Mouse (Mus musculus) CD4-positive, CD25-positive, alpha-beta regulatory T cell, adult 9 weeks (primary cell): ENCODE data around the gene Gngt1. TPM values are rescaled to one million over a fixed set of nuclear protein-coding genes. Genes with fewer than 3 reads are reported as not detected.

Experiments
- polyA plus RNA-seq: library from polyadenylated mRNA; unstranded; fragments of 100-300 nt; shearing (Covaris generic); gene quantifications from one replicate; pipeline ENCODE4 v1.2.1, GENCODE M21; 2017

Gngt1 gene
- not detected for polyA plus RNA-seq

GRCm38 (mm10) chr6:3993492-3993891 lies at the start of gene Gngt1:
Gene Gngt1, plus strand, starts transcription at chr6:3993792.

GRCm38 (mm10) chr6:3988750-3989149 lies 4.8 kb upstream of the Gngt1 start, which contains the start of gene Tfpi2:
Gene Tfpi2, minus strand, starts transcription at chr6:3988919.

GRCm38 (mm10) chr6:4003890-4004306 lies 10.3 kb downstream of the Gngt1 start, which contains the start of gene Gng11:
Gene Gng11, plus strand, starts transcription at chr6:4003904.

Other genes starting within 250 kb of the Gngt1 start
- not detected for gene Calcr, start 229.1 kb upstream of the Gngt1 start, polyA plus RNA-seq
- gene Tfpi2, start 4.9 kb upstream of the Gngt1 start, polyA plus RNA-seq, result not detected
- gene Gng11, start 10.1 kb downstream of the Gngt1 start, polyA plus RNA-seq, result not detected
- 45.9 TPM for gene Bet1, start 93.2 kb downstream of the Gngt1 start, polyA plus RNA-seq